Mouse (Mus musculus) limb, embryonic 10.5 days (tissue): Measurements from ENCODE around the gene Rpl26. TPM values are rescaled to one million over a fixed set of nuclear protein-coding genes. Genes with fewer than 3 reads are reported as not detected.

Experiments
- DNase-seq: peaks from one replicate; pipeline ENCODE4 v3.0.0-alpha.2; 2017; ENCODE audit warnings: low spot score
- H3K27ac ChIP-seq: fragments of 300-500 bp; sonication (generic); 2 replicates; pipeline ENCODE4 v1.5.1; 2016; ENCODE audit warnings: mild to moderate bottlenecking
- H3K27me3 ChIP-seq: fragments of 300-500 bp; sonication (generic); 2 replicates; pipeline ENCODE4 v1.6.1; 2016; ENCODE audit warnings: low read depth, mild to moderate bottlenecking; ENCODE audit not compliant: poor library complexity, severe bottlenecking
- H3K36me3 ChIP-seq: fragments of 300-500 bp; sonication (generic); 2 replicates; pipeline ENCODE4 v1.6.1; 2016; ENCODE audit warnings: mild to moderate bottlenecking, moderate library complexity
- H3K4me1 ChIP-seq: fragments of 300-500 bp; sonication (generic); 2 replicates; pipeline ENCODE4 v1.6.1; 2016
- H3K4me3 ChIP-seq: fragments of 300-500 bp; sonication (generic); 2 replicates; pipeline ENCODE4 v1.5.1; 2016; ENCODE audit warnings: mild to moderate bottlenecking, moderate library complexity
- H3K9me3 ChIP-seq: fragments of 300-500 bp; sonication (generic); replicated peaks from 2 replicates; pipeline ENCODE4 v1.6.1; 2016; ENCODE audit warnings: mild to moderate bottlenecking
- WGBS: fragments of 180-500 bp; shearing (Covaris S2); methylation state at CpG from one replicate; pipeline ENCODE4 v1.1.7; 2016; 5-methylcytosine and 5-hydroxymethylcytosine counted together
- polyA plus RNA-seq: library from polyadenylated mRNA; unstranded; fragments of >200 nt; fragmentation: Nextera tagmentation; extraction: Ambion mirVana; gene quantifications from 2 replicates; pipeline ENCODE4 v1.2.1, GENCODE M21; 2016

Gene Rpl26
- polyA plus RNA-seq, 1 experiment from 2014 or later, result 1,058 TPM

DNA sequence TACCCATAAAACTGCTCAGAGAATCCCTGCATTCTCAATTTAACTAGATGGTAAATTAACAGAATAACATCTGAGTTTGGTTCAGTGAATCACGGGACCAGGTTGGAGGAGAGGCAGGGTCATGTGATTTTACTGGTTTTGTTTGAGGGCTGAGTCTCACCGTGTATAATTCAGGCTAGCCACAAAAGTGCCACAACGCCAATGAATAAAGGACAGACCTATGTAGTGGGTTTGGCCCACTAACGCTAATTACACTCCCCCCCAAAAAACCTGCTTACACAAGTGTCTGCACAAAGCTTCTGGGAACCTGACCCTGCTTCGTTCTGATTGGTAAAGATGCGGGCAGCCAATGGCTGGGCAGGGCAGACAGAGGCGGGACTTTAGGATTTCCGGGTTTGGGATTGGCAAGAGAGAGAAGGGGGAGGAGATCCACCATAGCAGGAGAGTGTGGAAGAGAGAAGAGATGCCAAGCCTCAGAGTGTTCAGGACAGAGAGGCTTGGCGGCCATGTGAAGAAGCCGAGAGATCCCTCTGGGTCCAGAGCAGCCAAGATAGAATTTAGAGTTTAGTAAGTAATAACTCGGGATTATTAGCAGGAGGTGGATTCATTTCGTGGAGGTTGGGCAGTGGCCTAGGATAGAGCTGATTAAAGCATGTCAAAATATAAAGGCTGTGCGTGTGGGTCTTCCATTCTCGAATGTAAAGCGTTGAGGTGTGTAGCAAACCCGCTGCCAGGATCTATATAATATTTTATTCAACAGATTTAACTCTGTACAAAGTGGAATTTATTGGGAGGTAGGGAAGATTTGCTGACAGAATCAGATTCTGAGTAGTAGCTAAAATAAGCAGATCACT, 38.3 kb downstream of the Rpl26 start:
- Histone ChIP-seq H3K9me3 (no peaks in the 10 kb centered on the region), H3K27me3 (no peaks in the 10 kb centered on the region), H3K4me1 (peaks cover 15% of the 10 kb centered on the region), H3K27ac (peak overlapping the region; percentile 82), H3K4me3 (peak overlapping the region; percentile 55), H3K36me3 (0 out of 2 replicates have a peak, but pooled peaks cover 2% of the 10 kb centered on the region)
- WGBS, result 4% methylated on average over 16 of the region's 16 CpGs
- DNase-seq, result peak; percentile 83

DNA sequence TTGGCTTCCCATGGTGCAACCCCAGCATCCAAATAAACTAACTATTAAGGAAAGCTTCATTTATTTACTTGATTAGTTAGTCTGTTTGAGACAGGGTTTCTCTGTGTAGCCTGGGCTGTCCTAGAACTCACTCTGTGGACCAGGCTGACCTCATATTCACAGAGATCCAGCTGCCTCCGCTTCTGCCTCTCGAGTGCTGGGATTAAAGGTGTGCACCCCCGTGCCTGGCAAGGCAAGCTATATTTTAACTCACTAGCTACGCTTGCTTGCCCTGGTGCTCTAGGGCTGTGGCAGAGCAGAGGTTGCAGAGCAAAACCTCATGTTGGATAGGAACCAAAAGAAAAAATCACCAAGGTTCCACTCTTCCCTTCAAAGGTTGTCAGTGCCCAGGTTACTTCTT, 39.1 kb downstream of the Rpl26 start:
- Histone ChIP-seq H3K4me1 (peaks cover 15% of the 10 kb centered on the region), H3K4me3 (peak overlapping the region; percentile 55), H3K36me3 (0 out of 2 replicates have a peak, but pooled peaks cover 4% of the 10 kb centered on the region), H3K27me3 (peaks cover 4% of the 10 kb centered on the region; the same call in 1 of the 2 replicates), H3K27ac (peak overlapping the region; percentile 82; the same call in 1 of the 2 replicates), H3K9me3 (no peaks in the 10 kb centered on the region)
- 73% methylated on average over 4 of the region's 4 CpGs for WGBS
- no peak for DNase-seq

DNA sequence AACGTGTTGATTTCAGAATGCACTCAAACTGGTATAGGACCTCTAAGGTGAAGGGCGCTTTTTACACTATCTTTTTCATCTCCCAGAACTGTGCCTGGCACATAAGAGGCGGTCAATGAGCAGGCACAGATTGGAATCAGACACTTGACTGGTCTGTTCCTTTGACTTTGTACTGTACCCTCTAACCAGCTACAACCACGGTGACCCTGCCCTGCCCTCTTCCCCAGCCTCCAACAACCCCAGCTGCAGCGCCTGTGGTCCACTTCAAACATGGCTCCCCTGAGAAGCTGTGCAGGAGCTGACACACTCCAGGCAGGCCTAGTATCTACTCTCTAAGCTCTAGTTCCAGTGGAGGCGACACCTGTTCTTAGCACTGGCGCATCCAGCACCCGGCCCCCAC, 41.3 kb downstream of the Rpl26 start:
- H3K9me3 ChIP-seq, result no peaks in the 10 kb centered on the region
- no peak for DNase-seq
- peaks cover 26% of the 10 kb centered on the region for H3K27me3 ChIP-seq
- no peak overlapping the region for H3K27ac ChIP-seq
- no peak overlapping the region for H3K4me3 ChIP-seq
- 89% methylated on average over 8 of the region's 8 CpGs for WGBS
- H3K4me1 ChIP-seq, result peaks cover 24% of the 10 kb centered on the region
- H3K36me3 ChIP-seq, result 0 out of 2 replicates have a peak, but pooled peaks cover 4% of the 10 kb centered on the region

GRCm38 (mm10) chr11:68945245-68945644, 43.9 kb downstream of the Rpl26 start:
- H3K4me3 ChIP-seq, result no peak overlapping the region
- H3K9me3 ChIP-seq, result no peaks in the 10 kb centered on the region
- no peak overlapping the region for H3K27ac ChIP-seq
- peaks cover 13% of the 10 kb centered on the region for H3K4me1 ChIP-seq
- no peak for DNase-seq
- H3K36me3 ChIP-seq, result 0 out of 2 replicates have a peak, but pooled peaks cover 4% of the 10 kb centered on the region
- 83% methylated on average over 2 of the region's 2 CpGs for WGBS
- H3K27me3 ChIP-seq, result peaks cover 49% of the 10 kb centered on the region

GRCm38 (mm10) chr11:68946001-68946400, 44.6 kb downstream of the Rpl26 start:
- H3K9me3 ChIP-seq, result no peaks in the 10 kb centered on the region
- H3K27ac ChIP-seq, result no peak overlapping the region
- H3K36me3 ChIP-seq, result 0 out of 2 replicates have a peak, but pooled peaks cover 4% of the 10 kb centered on the region
- peaks cover 54% of the 10 kb centered on the region for H3K27me3 ChIP-seq
- peaks cover 9% of the 10 kb centered on the region for H3K4me1 ChIP-seq
- DNase-seq, result no peak
- 88% methylated on average over 4 of the region's 4 CpGs for WGBS
- no peak overlapping the region for H3K4me3 ChIP-seq

DNA sequence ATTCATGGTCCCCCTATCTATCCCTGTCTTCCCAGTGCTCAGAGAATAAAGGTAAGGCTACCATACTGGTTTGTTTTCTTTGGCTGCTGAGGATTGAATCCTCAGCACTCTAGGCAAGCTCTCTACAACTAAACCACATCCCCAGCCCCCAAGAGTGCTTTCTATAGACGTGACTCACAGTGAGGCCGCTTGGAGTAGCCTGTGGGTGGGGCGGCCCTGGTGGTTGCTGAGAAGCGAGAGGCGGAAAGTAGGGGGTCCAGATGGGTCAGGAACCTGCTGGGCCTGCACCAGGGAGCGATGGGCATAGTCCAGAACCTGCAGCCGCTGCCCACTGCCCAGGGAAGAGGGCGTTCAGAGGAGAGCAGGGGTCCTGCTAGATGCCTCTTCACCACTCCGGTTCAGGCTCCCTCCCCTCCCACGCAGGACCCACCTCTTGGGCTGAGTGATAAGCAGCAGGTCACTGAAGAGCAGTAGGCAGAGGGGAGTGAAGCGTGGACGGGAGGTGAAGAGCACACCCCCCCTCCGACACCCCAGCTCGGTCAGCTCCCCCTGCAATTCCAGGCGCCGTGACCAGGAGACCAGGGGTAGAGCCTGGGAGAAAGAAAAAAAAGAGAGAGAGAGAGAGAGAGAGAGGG, 45.5 kb downstream of the Rpl26 start:
- Histone ChIP-seq H3K27me3 (peaks cover 63% of the 10 kb centered on the region), H3K36me3 (0 out of 2 replicates have a peak, but pooled peaks cover 4% of the 10 kb centered on the region), H3K4me1 (peaks cover 14% of the 10 kb centered on the region), H3K9me3 (no peaks in the 10 kb centered on the region), H3K4me3 (peak overlapping the region; percentile 26), H3K27ac (no peak overlapping the region; the same call in 1 of the 2 replicates)
- WGBS, result 6% methylated on average over 14 of the region's 16 CpGs
- no peak for DNase-seq

- H3K27me3 ChIP-seq, result peaks cover 69% of the 10 kb centered on the region
- H3K4me3 ChIP-seq, result peak overlapping the region; percentile 26
- 0 out of 2 replicates have a peak, but pooled peaks cover 4% of the 10 kb centered on the region for H3K36me3 ChIP-seq
- no peak for DNase-seq
- no peak overlapping the region for H3K27ac ChIP-seq
- H3K9me3 ChIP-seq, result no peaks in the 10 kb centered on the region
- peaks cover 15% of the 10 kb centered on the region for H3K4me1 ChIP-seq
- 3% methylated on average over 12 of the region's 12 CpGs for WGBS
These were observed 46.2 kb downstream of the Rpl26 start for GRCm38 (mm10) chr11:68947542-68947993.

DNA sequence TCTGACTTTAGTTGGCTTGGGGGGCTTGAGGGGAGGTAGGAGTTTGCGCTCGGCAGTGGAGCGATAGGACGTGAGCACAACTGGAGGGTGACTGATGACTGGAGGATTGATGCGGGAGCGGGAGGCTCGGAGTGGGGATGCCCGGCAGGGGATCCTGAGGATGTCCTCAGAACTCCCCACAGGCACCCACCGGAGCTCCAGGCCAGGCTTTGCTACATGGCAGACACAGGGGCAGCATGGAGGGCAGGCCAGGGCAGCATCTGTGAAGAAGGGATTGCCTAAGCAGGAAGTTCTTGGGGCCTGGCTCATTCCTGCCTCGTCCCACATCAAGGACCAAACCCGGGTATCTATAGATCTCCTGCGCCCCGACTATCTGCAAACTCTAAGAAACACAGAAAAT, 52.5 kb downstream of the Rpl26 start:
- Histone ChIP-seq H3K27ac (no peak overlapping the region), H3K4me1 (peaks cover 43% of the 10 kb centered on the region), H3K27me3 (peaks cover 84% of the 10 kb centered on the region), H3K4me3 (peak overlapping the region; percentile 49), H3K9me3 (no peaks in the 10 kb centered on the region), H3K36me3 (no peaks in the 10 kb centered on the region)
- WGBS, result 3% methylated on average over 13 of the region's 13 CpGs
- DNase-seq, result peak; percentile 48

GRCm38 (mm10) chr11:68954408-68954807, 53.0 kb downstream of the Rpl26 start:
- no peaks in the 10 kb centered on the region for H3K36me3 ChIP-seq
- peak overlapping the region; percentile 49 for H3K4me3 ChIP-seq
- H3K27me3 ChIP-seq, result peaks cover 81% of the 10 kb centered on the region
- H3K9me3 ChIP-seq, result no peaks in the 10 kb centered on the region
- H3K4me1 ChIP-seq, result peaks cover 43% of the 10 kb centered on the region
- WGBS, result 3% methylated on average over 17 of the region's 17 CpGs
- H3K27ac ChIP-seq, result peak overlapping the region; percentile 51
- DNase-seq, result peak; percentile 57

DNA sequence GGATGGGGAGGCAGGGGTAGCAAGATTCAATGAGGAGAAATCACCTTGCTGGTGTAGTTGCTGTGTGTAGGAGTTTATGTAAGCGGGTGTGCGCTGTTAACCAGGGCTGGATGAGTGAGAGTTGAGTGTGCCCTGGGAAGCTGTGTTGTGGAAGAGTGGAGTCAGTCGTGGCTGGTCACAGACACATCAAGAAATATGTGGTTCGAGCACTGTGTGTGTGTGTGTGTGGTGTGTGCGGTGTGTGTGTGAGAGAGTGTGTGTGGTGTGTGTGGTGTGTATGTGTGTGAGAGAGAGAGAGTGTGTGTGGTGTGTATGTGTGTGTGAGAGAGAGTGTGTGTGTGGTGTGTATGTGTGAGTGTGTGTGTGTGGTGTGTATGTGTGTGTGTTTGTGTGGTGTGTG, 54.1 kb downstream of the Rpl26 start:
- no peak for DNase-seq
- Histone ChIP-seq H3K27ac (no peak overlapping the region), H3K27me3 (peaks cover 70% of the 10 kb centered on the region), H3K9me3 (no peaks in the 10 kb centered on the region), H3K4me1 (peaks cover 43% of the 10 kb centered on the region), H3K4me3 (peak overlapping the region; percentile 49), H3K36me3 (no peaks in the 10 kb centered on the region)
- 70% methylated on average over 5 of the region's 5 CpGs for WGBS

DNA sequence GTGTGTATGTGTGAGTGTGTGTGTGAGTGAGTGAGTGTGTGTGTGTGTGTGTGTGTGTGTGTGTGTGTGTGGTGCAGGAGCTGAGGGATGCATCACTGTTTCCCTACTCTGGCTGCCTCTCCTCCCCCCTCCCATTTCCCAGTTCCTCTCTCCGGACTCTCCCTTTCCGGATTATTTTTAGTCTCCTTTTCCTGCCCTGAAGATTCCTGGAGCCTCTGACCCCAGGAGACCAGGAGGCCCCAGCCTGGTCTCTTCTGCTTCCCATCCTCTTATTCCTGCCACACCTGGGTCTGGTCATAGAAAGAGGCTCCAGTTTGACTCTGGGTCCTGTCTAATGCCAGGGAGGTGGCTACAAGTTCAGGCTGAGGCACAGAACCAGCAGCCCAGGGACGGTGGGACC, 54.7 kb downstream of the Rpl26 start:
- H3K27ac ChIP-seq, result peak overlapping the region; percentile 56; the same call in 1 of the 2 replicates
- peaks cover 43% of the 10 kb centered on the region for H3K4me1 ChIP-seq
- peaks cover 66% of the 10 kb centered on the region for H3K27me3 ChIP-seq
- 53% methylated on average over 3 of the region's 3 CpGs for WGBS
- no peaks in the 10 kb centered on the region for H3K9me3 ChIP-seq
- H3K4me3 ChIP-seq, result peak overlapping the region; percentile 36; the same call in 1 of the 2 replicates
- no peaks in the 10 kb centered on the region for H3K36me3 ChIP-seq
- DNase-seq, result no peak
